Mouse (Mus musculus): ENCODE measurements at regions not wholly inside any gene's neighbourhood (a gene's known extent, or its start where the extent isn't known, plus 50 kb on each side); places are given as distances from the start of the nearest gene placed in this dataset.
A peak's percentile ranks its signal among the peaks of the same experiment; 100 is the strongest.

GRCm38 (mm10) chr10:72056725-72057124 lies 597.9 kb upstream of the Zwint start:
- peak; percentile 7 for DNase-seq (ENCODE audit: low read depth, low spot score)

- DNase-seq (ENCODE audit: low read depth, low spot score), result no peak
Measured at GRCm38 (mm10) chr10:72071185-72071718, 583.4 kb upstream of the Zwint start.

GRCm38 (mm10) chr10:72078363-72078762 lies 576.3 kb upstream of the Zwint start:
- no peak for DNase-seq (ENCODE audit: low read depth, low spot score)

- no peak for DNase-seq (ENCODE audit: low read depth, low spot score)
Measured at GRCm38 (mm10) chr10:72096951-72097350, 557.7 kb upstream of the Zwint start.

- DNase-seq (ENCODE audit: low read depth, low spot score), result no peak
Measured at GRCm38 (mm10) chr10:72099156-72099812, 555.4 kb upstream of the Zwint start.

- peak; percentile 32 for DNase-seq (ENCODE audit: low read depth, low spot score)
Measured at GRCm38 (mm10) chr10:72119447-72119846, 535.2 kb upstream of the Zwint start.

- no peak for DNase-seq (ENCODE audit: low read depth, low spot score)
Measured at GRCm38 (mm10) chr10:72132407-72132806, 522.2 kb upstream of the Zwint start.
